Mouse (Mus musculus) CD4-positive naive resting alpha-beta T cell, adult 76 days (primary cell): ENCODE results near the gene Zfp420. TPM values are rescaled to one million over a fixed set of nuclear protein-coding genes. Genes with fewer than 3 reads are reported as not detected.

ENCODE experiments used
- total RNA-seq: library from RNA; stranded (reverse); gene quantifications from one replicate; pipeline ENCODE4 v1.2.4, GENCODE M21; 2023

The Zfp420 gene
- 22.0 TPM for total RNA-seq

GRCm38 (mm10) chr7:29859532-29860517, at the start of gene Zfp420:
Gene Zfp420, plus strand, starts transcription at chr7:29859979.

DNA sequence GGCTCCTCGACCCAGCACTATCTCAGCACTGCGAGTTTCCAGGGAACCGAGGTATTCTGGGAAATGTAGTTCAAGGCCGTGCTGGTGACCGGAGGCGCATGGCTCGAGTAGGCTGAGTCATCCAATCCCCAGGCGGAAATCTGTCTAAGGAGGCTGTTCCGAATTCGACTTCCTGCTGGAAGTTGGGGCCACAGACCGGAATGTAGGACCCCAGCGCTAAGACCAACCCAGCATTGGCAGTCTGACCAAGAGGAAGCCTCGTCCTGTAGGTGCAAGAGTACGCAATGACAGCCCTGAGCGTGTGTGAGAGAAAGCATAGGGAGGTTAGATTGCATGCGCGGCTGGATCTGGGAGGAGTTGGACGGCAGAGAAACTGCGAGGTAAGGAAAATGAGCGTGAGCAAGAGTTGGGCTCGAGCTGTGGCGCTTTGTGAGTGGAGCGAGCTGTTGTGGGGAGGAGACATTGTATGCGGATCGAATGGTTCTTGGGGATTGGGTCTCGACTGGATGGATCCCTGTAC, 43.8 kb upstream of the Zfp420 start, which contains the start of gene Zfp790:
Gene Zfp790 (plus strand): TSS at position 205 of the 520 bp plus-strand sequence.

DNA sequence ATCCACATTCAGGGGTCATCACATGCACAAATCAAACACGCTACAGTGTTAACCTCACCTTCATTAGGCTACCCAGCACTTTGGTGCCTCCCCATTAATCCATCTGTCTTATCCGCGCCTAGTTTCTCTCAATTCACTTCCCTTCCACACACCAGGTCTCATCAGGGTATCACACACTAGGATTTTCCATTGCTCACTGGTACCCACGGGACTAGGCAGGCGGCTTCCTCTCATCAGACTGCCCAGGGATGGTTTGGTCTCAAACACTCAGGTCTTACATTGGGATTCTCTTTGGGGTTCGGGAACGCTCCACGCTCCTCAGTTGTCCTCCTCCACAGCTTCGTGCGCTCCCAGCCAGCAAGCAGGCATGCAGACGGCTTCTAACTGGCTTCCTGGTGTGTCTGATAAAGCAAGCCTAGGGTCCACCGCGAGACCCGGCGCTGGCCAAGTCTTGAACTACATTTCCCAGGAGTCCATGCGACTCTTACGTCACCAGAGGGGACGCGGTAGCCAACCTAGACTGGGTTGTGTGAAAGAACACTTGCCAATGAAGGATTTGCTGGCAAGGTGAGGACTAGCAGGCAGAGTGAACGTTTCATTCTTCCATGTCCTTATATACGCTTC, 6.4 kb upstream of the Zfp420 start, which contains the start of gene Zfp940:
Gene Zfp940 (minus strand): TSS at position 451 of the 624 bp plus-strand sequence.

DNA sequence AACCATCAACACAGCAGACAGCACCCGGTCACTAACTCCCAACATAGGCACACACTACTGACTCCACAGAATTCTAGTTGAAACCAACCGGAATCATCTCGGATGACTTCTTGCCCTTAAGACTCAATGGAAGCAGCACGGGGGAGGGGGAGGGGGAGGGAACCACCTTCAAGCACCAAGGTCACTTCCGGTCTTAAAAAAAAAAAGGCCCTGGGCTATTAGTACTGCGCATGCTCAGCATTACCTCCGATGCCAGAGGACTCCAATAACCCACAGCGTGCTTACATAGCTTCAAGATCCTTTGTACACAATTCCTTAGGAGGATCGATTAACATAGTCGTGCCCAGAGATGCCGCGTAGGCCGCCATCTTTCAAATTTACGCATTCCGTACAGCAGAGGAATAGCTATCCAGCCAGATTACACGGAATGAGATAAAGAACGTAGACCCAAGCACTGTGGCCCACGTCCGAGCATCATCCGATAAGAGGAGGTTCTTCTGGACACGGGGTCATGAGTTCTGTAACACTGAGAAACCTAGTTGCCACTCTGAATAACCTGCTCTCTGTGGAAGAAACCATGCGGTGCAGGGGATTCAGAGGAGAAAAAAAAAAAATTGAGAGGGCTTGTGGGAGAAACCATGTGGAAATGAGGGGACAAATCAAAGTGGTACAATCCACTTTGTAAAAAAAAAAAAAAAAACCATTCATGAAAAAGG, 46.3 kb downstream of the Zfp420 start, which contains the start of gene Zfp27:
Gene Zfp27 (minus strand): TSS at position 607 of the 716 bp plus-strand sequence.

DNA sequence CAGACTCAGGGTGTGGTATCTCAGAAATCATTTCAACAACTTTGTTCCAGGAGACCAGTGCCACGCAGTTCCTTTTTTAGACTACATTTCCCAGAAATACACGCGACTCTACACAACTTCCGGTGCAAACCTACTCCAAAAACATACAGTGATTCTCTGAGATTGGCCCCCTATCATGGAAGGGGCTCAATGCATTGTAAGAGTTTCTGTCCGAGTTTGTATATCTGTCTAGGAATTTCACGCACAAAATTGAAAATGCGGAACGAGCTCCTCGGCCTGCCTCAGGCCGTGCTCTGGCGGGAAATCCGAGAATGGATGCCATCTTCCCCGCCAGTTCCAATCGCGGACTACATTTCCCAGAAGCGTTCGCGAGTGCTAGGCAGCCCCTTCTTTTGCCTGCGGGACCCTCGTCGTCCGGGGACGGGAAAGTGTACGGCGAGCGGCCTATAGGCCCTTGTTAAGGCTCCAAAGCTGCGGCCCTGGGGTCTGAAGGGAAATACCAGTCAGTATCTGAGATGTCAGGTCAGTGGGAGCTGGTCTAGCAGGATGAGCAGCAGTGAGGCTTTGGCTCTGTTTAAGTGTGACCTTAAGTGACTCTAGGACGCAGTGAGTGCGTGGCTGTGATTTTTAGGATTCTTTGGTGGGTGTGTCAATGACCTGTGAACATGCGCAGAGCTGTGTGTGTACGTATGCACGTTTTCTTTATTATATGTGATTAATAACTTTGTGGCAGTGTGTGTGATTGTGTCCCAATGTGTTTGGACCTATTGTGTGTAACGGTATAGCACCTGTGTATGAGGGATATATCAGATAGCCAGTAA, 48.6 kb downstream of the Zfp420 start, which contains the start of gene Zfp383:
Gene Zfp383 (plus strand): TSS at position 94 of the 821 bp plus-strand sequence.

Other genes starting within 250 kb of the Zfp420 start
- not detected for gene Catsperg2, start 132.9 kb upstream of the Zfp420 start, total RNA-seq
- 15.4 TPM for gene Zfp84, start 91.4 kb upstream of the Zfp420 start, total RNA-seq
- 0.29 TPM for gene Zfp30, start 76.0 kb upstream of the Zfp420 start, total RNA-seq
- gene Zfp790, start 43.9 kb upstream of the Zfp420 start, total RNA-seq: 7.6 TPM
- 8.1 TPM for gene Zfp940, start 6.3 kb upstream of the Zfp420 start, total RNA-seq
- gene Zfp27, start 46.6 kb downstream of the Zfp420 start, total RNA-seq: 6.3 TPM
- 1.6 TPM for gene Zfp383, start 48.2 kb downstream of the Zfp420 start, total RNA-seq
- gene Zfp74, start 94.1 kb downstream of the Zfp420 start, total RNA-seq: 8.1 TPM
- gene Zfp568, start 124.0 kb downstream of the Zfp420 start, total RNA-seq: 12.8 TPM
- 2.0 TPM for gene Zfp14, start 191.4 kb downstream of the Zfp420 start, total RNA-seq
- gene Zfp82, start 212.9 kb downstream of the Zfp420 start, total RNA-seq: 4.0 TPM
- gene Gm26920, start 230.4 kb downstream of the Zfp420 start, total RNA-seq: not detected
- 9.0 TPM for gene Zfp566, start 230.5 kb downstream of the Zfp420 start, total RNA-seq
- 55.2 TPM for gene Zfp260, start 234.8 kb downstream of the Zfp420 start, total RNA-seq